Mouse (Mus musculus): ENCODE data around the gene Cdkl1.
A peak's percentile ranks its signal among the peaks of the same experiment; 100 is the strongest.

The Cdkl1 gene

DNA sequence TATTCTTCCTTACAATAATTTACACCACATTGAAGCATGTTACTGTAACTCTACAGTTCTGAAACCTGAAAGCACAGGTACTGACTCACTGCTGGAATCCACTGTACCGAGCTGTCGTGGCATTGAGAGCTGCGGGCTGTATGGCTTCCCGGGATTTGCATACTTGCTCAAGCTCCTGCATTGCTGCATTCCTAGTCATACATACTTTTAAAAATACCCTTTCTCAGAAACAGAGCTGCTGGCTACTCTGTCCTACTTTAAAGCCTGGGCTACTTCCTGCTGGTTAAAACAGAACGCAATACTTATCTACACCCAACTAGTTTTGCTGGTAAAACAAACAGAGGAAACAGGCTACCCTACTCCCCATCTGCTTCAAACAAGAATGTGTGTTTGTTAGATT is 46.9 kb downstream of the Cdkl1 start:
- DNase-seq: no peak

DNA sequence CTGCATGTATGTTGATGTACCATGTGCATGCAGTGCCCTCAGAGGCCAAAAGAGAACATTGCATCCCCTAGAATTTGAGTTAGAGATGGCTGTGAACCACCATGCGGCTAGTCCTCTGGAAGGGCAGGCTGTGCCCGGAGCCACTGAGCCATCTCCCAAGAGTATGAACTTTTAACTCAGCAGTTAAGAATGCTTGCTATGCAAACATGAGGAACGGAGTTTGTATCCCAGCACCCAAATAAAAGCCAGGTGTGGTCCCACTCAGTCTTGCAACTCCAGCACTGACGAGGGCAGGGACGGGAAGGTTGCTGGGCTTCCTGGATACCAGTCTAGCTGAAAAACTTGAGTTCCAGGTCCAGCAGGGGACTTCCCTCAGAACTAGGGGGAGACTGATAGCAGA is 49.1 kb downstream of the Cdkl1 start:
- DNase-seq: no peak

DNA sequence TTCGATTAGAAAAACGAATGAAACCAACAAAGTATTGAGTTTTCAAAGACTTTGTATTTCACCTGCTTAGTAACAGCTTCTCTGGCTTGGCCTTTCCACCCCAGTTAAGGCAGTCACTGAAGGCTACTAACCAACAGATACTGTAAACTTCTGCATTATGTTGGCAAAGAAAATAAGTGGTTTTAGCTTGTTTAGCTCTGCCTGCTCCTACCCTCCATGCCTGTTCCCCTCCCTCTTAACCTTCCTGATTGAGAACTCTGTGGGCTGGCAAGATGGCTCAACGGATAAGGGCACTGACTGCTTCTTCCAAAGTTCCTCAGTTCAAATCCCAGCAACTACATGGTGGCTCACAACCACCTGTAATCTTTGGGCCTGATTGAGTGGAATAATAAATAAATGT is 57.1 kb downstream of the Cdkl1 start:
- DNase-seq: no peak

DNA sequence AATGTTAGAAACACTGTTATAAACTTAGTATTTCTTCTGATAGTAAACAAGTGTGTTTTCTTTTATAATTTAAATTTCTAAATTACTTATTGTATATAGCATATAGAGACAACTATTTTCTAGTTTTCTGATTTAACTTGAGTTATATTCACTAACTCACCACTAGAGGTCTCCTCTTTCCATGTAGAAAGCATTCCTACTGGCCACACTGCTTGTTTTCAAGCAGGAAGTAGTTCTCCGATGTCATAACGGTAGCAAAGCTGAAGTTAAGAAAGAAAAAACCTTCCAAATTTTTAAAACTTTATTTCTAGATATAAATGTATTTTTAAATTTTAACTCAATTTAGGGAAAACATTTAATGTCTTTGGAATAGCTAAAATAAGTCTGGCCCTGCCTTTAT is 57.5 kb downstream of the Cdkl1 start:
- no peak for DNase-seq

DNA sequence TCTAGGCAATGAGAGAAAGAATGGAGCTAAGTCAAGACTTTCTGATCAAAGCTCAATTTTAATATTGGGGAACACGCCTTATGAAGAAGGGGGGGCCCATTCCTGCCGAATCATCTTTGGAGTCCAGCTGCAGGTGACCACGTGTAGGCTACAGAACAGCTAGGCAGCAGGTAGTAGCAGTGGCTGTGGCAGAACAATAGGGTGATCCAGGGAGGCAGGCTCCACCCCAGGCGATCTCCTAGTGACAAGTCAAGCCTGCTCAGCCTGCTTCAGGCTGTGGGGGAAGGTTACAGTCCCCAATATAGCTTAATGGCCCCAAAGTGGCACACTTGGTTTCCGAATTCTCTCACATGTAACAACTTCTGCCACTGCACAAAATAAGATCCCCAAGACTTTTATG is 58.8 kb downstream of the Cdkl1 start:
- DNase-seq: no peak

DNA sequence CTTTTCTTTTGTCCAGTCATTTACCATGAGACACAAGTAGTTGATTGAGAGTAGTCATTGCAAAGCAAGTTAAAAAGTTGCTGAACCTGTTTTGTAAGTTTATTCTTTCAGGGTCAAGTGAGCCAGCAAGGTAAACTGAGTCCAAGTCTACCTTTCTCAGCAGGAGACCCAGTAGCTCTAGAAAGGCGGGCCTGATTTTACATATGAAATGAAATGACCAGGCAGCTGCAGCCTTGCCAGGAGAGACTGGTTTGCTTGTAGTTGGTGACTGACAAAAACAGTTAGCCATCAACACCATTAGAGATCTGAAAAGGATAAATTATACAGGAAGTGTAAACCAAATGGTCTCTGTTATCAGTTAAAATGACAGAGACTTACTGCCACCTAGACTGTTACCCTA is 60.8 kb downstream of the Cdkl1 start:
- DNase-seq: no peak

DNA sequence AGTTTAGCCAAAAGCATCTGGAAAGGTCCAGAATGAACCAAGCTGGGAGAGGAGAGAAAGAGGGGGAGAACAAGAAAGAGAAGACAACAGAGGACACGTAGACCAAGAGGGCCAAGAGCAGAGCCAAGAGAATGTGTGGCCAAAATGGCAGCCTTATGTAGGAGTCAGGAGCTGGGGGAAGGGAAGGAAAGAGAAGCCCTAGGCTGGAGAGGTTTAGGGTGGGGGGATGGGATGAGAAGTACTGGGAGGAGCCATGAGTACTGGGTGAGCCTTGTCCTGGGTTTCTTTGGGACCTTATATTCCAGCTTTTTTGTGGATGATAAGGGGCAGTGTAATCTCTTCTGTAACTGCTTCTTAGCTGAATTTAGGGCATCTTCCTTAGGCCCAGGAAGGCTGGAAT is 61.8 kb downstream of the Cdkl1 start:
- DNase-seq: no peak

DNA sequence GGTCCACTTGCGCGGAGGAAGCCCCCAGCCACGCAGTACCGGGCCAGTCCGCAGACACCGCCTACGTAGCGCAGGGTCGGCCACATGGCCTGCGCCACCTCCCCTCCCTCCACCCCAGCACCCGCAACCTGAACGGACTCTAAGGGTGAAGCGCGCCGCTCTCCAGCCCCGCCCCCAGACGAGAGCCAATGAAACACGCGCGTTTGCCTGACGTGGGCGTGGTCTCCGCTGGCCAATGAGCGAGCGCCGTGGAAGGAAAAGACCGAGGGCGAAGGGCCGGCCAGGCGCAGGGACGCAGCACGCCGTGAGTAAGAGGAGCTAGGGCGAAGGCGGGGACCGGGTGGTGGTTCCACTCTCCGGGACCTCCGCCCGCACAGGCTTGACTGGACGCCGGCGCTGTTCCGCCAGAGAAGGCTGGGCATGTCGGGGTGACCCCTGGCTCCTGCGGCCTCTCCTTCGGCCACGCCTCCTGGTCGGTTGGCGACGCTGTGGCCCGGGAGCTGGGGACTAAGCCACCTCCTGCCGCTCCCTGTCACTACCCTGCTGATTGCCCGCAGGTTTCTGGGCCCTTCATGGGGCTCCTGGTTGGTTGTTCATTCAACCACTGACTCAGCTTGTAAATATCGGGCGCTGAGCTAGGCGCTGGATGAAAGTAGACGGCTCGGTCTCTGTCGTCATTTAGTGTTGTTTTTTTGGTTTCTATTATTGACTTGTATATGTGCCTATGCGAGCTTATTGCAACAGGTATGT is 66.2 kb downstream of the Cdkl1 start, which contains the start of the genes L2hgdh and Atp5s:
L2hgdh (minus strand) TSS at position 163 of the 750 bp plus-strand sequence.
Atp5s (plus strand) TSS at position 240 of the 750 bp plus-strand sequence.
- peak; percentile 97 to 98 for DNase-seq

DNA sequence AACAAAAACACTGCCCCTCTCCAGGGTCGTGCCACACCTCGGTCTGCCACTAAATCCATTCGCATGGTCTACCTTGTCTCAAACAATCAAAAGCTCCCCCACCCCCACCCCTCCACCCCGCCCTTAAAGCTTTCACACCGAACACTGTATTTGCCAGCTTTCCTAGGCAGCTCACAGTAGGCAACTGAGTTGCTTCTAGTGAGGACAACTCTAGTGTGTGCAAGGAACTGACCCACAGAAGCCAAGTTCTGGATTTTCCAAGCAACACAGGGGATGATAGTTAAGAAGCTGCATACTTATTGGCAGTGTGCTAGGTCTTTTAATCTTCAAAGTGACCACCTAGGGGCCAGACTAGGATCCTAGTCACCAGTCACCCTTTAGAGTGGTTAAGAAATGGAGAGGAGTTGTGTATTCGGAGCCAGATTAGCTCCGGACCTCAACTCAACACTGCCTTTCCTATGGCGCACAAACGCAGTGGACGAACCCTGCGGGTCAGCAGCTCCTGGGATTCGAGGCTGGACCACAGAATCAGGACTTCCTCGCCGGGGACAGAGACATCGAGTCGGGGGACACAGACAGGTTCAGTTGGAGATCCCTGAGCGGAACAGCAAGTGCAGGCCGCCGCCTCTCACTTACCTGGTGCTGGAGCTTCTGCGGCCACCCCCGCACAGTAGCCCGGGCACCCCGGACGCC is 66.9 kb downstream of the Cdkl1 start:
- no peak for DNase-seq

DNA sequence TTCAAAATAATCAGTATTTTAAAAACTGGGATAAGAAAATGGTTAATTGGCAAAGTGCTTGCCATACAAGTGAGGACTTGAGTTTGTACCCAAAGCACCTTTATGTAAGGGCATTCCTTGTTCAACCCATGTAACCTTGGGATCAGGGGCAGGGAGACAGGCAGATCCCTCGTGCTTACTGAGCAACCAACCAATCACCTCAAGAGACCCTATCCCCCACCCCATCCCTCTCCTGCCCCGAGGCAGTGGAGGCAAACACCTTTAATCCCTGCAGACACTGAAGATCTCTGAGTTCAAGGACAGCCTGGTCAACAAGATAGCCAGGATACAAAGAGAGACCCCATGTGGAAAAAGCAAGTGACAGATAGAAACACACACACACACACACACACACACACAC is 67.7 kb downstream of the Cdkl1 start:
- DNase-seq: no peak

DNA sequence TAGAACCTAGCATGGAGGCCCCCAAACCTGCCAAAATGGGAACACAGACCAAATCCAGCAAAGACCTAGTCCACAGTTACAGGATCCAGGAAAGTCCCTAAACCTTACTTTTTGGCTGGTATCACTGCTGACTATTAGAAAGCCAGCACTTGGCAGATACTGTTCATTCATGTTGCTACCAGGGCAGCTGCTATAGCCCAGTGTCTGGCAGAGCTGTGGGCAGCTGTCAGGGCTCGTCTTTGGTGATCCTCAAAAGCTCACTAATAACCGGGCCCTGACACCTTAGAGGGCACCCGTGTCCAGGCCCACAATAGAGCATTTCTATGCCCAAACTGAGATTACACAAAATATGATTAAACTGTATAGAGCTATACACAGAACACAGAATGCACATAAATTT is 68.2 kb downstream of the Cdkl1 start:
- no peak for DNase-seq

DNA sequence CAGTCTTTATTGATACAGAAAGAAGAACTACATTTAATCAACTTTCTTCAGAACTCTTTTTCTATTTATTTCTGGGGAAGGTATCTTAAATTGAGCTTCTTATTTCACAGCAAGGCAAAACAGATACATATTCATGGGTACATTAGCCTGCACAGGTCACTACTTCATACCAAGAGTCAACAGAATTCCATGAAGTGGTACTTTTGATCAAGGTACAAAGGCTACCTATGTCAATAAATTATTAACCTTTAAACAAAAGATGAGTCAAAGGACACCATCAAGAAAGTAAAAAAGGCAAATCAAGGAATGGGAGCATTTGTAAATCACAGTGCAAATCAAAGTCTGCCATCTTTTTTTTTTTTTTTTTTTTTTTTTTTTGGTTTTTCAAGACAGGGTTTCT is 77.4 kb downstream of the Cdkl1 start:
- no peak for DNase-seq

DNA sequence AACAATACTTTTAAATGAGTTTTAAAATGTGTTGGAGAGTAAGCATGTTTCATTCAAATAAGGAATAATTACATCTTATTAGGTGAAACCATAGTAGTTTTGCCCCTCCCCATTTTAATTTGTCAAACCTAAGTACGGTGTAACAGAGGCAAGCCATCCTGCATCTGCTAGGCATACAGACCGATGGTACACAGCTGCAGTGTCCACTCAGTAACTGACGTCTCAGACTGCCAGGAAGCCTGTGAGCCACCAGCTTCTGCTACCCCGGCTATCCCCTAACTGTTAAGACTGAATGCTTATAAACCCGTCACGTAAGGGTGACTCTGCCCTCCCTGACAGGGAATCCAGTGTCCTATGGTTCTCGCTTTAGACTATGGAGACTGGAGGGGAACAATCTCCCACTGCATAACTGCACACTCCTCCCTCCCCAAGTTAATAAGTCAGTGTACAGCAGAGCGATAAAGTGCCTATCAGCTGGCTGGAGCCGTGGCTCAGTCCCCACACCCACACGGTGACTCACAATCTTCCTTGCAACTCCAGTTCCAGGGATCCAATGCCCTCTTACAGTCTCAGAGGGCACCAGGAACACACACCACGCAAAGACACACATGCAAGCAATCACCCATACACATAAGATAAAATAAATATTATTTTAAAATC is 86.1 kb downstream of the Cdkl1 start:
- DNase-seq: no peak

DNA sequence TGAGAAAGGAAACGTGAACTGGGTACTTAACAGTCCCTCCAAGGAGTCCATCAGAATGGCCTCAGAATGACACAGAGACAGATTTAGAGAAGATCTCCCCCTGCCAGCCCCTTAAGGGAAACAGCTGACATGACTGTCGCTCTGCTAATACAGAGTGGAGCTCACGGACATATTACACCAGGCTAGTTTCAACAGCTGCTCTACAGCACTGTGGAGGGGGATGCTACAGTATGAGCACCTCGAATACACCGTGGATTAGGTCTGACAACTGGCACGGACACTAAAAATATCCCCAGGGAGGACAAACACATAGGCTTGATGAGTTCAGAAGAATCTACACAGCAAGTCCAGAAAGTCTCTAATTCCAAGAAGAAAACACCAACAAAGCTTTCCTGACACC is 92.7 kb downstream of the Cdkl1 start:
- DNase-seq: no peak

All from cerebellum, postnatal 25 days (tissue).